Mouse (Mus musculus): ENCODE measurements around the gene Gpx7. TPM values are rescaled to one million over a fixed set of nuclear protein-coding genes. Genes with fewer than 3 reads are reported as not detected.

The Gpx7 gene
- polyA plus RNA-seq, 1 experiment from 2014 or later: 51.7 TPM

Other genes starting within 250 kb of the Gpx7 start
- 15.4 and 16.5 TPM in 2 replicates for gene Echdc2, start 241.5 kb downstream of the Gpx7 start, polyA plus RNA-seq (2014; fragmentation: Nextera tagmentation; extraction: Ambion mirVana)
- gene Zyg11a, start 188.9 kb downstream of the Gpx7 start, polyA plus RNA-seq (2014; fragmentation: Nextera tagmentation; extraction: Ambion mirVana): not detected in 2 replicates
- 21.5 and 24.0 TPM in 2 replicates for gene Zyg11b, start 105.9 kb downstream of the Gpx7 start, polyA plus RNA-seq (2014; fragmentation: Nextera tagmentation; extraction: Ambion mirVana)
- gene Coa7, start 78.8 kb downstream of the Gpx7 start, polyA plus RNA-seq (2014; fragmentation: Nextera tagmentation; extraction: Ambion mirVana): 48.5 and 55.3 TPM in 2 replicates
- gene Shisal2a, start 23.6 kb downstream of the Gpx7 start, polyA plus RNA-seq (2014; fragmentation: Nextera tagmentation; extraction: Ambion mirVana): 2.7 and 4.3 TPM in 2 replicates
- 66.8 and 68.0 TPM in 2 replicates for gene Tut4, start 52.5 kb upstream of the Gpx7 start, polyA plus RNA-seq (2014; fragmentation: Nextera tagmentation; extraction: Ambion mirVana)
- 114 and 119 TPM in 2 replicates for gene Prpf38a, start 172.4 kb upstream of the Gpx7 start, polyA plus RNA-seq (2014; fragmentation: Nextera tagmentation; extraction: Ambion mirVana)
- 15.2 and 16.5 TPM in 2 replicates for gene Orc1, start 172.5 kb upstream of the Gpx7 start, polyA plus RNA-seq (2014; fragmentation: Nextera tagmentation; extraction: Ambion mirVana)
- 17.5 and 18.1 TPM in 2 replicates for gene Cc2d1b, start 213.0 kb upstream of the Gpx7 start, polyA plus RNA-seq (2014; fragmentation: Nextera tagmentation; extraction: Ambion mirVana)

Data from neural tube, embryonic 11.5 days (tissue).